Mouse (Mus musculus) ES-Bruce4 (cell line): Measurements from ENCODE around the gene Cacna2d2.

Experiments
- CTCF ChIP-seq: IDR thresholded peaks from one replicate; pipeline ENCODE4 v1.8.1; 2011; ENCODE audit warnings: low read depth, low read length
- EP300 ChIP-seq: IDR thresholded peaks from 2 replicates; pipeline ENCODE4 v1.6.1; 2011; ENCODE audit warnings: low read depth, low read length; ENCODE audit not compliant: insufficient read depth
- POLR2A ChIP-seq: IDR thresholded peaks from one replicate; pipeline ENCODE4 v1.8.1; 2011; ENCODE audit warnings: low read length; ENCODE audit not compliant: insufficient read depth

- no peak for TF ChIP-seq POLR2A
- TF ChIP-seq CTCF: no peak
- no peak for TF ChIP-seq EP300
These were observed 3.0 kb upstream of the Cacna2d2 start for GRCm38 (mm10) chr9:107396397-107396796.
